Mouse (Mus musculus) c-Kit-positive CD71-positive TER-119-negative erythroid progenitor cells, embryonic 14.5 days (primary cell): ENCODE results near the gene Btg1.

Experiments used
- DNase-seq: peaks from one replicate; pipeline ENCODE4 v3.0.0-alpha.2; 2013; ENCODE audit warnings: low read depth

Gene Btg1

DNA sequence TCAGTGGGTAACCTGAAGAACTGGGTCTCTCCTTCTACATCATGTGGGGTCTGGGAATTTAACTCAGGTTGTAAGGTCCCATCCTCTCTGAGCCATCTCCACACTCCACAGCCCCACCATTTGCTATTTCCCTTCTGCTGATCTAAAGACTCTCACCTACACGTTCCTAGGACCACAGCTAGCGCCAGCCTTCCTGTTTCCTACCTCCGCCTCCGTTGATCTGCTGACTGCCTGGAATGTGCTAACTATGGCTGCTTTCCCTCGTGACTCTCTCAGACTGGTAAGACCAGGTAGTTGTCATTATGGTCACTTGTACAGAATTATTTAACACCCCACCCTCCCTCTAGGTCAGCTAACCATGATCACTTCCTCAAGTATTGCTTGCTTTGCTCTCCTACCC, 13.3 kb downstream of the Btg1 start:
- no peak for DNase-seq

- DNase-seq = no peak
Measured at GRCm38 (mm10) chr10:96631066-96631711, 14.4 kb downstream of the Btg1 start.

DNA sequence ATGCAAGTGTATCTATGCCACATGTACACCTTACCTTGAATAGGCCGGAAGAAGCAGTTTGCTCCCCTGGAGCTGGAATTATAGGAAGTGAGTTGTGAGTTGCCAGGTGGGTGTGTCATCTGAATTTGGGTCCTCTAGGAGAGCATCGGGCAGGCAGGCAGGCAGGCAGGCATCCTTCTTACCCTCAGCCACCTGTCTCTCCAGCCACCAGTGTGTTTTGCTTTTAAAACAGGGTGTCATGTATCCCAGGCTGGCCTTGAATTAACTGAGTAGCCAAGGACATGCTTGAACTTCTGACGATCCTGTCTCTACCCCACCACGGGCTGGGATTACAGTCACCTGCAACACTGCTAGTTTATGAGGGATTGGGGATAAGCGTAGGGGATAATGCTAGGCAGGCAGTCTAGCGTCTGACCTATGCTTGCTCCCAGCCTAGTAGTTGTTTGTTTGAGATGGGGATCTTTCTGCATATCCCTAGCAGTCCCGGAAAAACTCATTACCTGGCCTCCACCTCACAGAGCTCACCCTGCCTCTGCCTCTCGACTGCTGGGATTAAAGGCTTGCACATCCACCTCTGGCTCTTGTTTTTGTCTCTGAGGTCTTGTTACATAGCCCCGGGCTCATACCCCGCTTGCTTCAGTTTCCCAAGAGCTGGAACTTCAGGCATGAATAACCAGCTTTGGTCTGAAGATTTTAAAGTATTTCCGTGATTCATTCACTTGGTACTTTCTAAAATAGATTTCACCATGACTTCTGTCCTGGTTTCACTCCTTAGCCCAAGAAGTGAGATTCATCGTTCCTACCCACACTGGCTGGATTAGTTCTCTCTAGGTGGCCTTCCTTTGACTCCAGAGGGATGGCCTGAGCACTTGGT, 15.7 kb downstream of the Btg1 start:
- no peak for DNase-seq

DNA sequence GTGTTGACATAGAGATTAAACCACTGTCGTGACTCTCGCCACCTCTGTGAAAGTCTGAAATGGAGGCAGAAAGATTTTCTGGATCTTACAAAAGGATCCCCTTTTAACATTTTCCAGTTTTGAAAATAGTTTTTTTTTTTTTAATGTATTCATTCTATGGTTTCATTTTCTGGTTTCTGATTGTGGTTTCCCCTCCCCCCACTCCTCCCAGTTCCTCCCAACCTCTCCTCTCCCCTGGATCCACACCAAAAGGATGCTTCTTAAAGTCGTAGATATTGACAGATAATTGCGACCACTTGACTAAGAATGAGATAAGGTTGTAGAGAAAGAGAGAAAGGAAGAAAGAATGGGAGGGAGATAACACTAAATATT, 16.3 kb downstream of the Btg1 start:
- DNase-seq = no peak

DNA sequence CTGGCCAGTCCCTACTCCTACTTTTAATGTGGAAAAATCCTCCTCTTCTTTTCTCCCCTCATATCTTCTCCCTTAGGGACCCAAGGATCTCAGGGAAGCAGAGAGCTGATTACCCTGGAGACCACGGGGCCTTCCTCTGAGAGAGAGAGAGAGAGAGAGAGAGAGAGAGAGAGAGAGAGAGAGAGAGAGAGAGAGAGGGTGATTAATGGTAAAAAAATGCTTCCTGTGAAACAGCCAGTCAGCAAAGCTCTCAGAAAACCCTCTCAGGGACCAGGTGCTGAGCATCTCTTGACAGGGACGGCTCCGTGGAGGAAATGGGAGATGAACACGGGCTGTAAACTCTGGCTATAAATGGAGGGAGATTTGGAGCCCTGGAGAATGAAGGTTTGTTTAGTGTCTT, 18.7 kb downstream of the Btg1 start:
- DNase-seq = no peak

GRCm38 (mm10) chr10:96638477-96638876, 21.7 kb downstream of the Btg1 start:
- DNase-seq = no peak

DNA sequence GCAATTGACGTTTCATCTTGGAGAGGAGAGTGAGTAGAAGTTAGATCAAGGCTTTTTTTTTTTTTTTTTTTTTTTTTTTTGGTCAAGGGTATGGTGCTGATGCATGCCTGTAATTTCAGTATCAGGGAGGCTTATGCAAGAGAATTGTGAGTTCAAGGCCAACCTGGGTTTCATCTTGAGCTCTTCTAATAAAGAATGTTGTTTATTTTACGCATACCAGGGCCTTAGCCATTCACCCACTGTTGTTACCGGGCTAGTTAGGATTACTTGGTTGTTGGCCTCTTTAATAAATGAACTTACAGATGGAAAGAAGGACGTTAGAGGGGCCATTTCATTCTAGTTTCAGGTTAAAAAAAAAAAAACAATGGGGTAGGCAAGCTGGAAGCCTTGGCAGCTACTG, 25.2 kb downstream of the Btg1 start:
- no peak for DNase-seq

- no peak for DNase-seq
Measured at GRCm38 (mm10) chr10:96642751-96643150, 25.9 kb downstream of the Btg1 start.

GRCm38 (mm10) chr10:96645183-96645582, 28.4 kb downstream of the Btg1 start:
- no peak for DNase-seq

- no peak for DNase-seq
Measured at GRCm38 (mm10) chr10:96646024-96646866, 29.4 kb downstream of the Btg1 start.

GRCm38 (mm10) chr10:96646867-96647462, 30.2 kb downstream of the Btg1 start:
- no peak for DNase-seq

DNA sequence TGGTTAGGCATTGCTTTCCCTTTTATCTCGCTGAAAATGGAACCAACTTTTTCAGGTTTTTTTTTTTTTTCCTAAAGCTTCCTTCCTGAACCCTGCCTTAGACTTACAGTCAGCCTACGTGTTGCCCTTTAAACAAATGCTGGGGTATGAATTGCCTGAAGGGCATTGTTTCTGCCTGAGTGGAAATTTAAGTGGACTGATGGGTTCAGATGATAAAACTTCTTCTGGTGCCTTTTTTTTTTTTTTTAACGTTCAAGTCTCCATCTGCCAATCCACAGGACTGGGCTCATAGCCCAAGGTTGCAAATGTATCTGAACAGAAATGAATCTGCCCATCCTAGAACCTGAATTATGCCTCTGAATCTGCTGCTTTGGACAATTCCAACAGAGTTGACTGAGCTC, 31.4 kb downstream of the Btg1 start:
- DNase-seq = no peak

DNA sequence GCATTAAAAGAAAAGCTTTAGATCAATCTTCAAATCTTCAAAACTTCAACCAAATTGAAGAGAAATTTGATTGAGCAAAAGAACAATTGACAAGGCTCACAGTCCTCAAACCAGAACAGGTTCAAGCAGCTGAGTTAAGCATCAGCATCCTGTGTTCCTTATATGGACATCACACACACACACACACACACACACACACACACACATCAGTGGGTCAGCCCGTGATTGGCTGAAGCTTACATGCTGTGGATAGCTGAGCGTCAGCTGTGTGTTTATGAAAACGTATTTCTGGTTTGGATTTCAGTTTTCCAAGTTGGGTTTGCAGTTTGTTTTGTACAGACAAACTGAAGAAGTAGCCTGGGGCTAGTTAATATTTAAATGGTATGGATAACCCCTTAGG, 32.7 kb downstream of the Btg1 start:
- no peak for DNase-seq

GRCm38 (mm10) chr10:96652372-96652771, 35.6 kb downstream of the Btg1 start:
- DNase-seq = no peak

GRCm38 (mm10) chr10:96653030-96653429, 36.2 kb downstream of the Btg1 start:
- no peak for DNase-seq

- no peak for DNase-seq
Measured at GRCm38 (mm10) chr10:96654079-96654478, 37.3 kb downstream of the Btg1 start.

- no peak for DNase-seq
Measured at GRCm38 (mm10) chr10:96654576-96654975, 37.8 kb downstream of the Btg1 start.

DNA sequence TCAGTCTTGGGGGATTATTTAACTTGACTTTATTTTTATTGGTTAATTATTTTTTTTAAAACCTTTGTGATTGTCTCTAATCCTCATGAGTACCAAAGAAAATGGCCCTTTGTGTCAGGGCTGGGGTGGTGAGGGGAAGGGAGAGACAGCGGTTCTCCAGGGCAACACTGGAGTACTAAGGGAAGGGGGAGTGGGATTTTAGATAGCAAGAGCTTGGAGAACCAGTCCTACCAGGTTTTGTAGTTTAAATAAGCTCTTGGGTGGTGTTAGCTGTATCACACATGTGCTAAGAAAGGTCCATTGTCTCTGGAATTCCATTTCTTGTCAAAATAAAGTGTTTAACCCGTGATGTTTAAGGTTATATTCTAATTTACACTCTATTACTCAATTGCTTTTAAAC, 38.3 kb downstream of the Btg1 start:
- no peak for DNase-seq

DNA sequence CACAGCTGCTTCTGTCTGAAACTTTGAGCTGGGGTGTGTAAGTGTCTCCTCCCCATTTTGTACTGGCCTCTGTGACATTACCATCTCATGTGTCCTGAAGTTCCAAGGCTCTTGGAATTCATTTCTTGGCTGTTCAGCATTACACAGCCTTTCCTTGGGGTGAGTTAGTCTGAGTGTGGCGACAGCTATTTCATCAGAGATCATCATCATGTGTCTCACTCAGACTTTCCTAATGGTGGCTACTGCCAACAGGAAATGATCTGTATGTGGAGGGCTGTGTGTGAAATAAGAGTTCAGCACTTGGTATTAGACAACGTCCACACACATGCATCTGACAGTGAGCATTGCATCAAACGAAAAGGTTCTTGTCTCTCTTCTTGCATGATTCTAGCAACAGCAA, 39.4 kb downstream of the Btg1 start:
- DNase-seq = no peak

DNA sequence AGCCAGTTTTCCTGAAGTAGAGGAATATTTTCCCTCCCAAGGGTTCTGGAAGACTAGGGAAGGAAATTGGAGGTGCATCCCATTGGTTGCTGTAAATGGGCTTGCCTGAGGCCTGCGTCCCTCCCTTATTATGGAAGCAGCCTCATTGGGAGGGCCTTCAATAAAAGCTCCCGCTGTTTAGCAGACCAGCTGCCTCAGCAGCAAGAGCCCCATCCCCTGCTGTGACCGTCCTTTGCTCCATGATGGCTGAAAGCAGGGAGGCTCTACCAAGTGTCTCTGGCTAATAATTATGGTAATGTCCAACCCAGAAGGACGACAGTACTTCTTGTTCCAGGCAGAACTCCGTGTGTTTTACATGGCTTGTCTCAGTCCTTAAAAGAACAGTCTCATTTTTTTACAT, 42.1 kb downstream of the Btg1 start:
- no peak for DNase-seq

DNA sequence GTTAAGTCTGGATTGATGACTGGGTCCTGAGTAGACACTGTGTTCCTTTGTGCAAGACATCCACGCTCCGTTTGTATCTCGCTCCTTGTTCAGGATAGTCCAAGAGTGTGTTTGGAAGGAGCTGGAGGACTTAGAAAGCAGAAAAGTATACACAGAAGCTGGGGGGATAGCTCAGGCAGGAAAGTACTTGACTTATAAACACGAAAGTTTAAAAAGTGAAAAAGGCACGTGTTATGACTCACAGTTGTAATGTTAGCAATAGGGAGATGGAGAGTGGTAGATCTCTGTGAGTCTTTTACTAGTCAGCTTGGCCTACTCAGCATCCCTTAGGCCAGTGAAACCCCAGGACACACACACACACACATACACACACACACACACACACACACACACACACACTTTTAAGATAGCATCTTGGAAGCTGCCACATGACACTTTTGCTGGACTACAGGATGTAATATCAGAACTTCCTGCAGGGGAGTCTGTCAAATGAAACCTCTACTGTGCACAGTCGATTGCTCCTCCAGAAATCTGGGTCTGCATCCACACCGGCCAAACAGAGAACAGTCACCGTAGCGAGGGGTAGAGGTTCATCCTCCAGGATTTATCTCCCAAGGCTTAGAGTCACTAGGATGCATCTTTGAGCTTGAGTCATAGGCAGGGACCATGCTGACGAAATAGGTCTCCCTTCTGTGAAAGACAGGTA, 43.6 kb downstream of the Btg1 start:
- no peak for DNase-seq

- DNase-seq = no peak
Measured at GRCm38 (mm10) chr10:96662976-96663375, 46.2 kb downstream of the Btg1 start.
